ENCODE assay signal across 26 mouse cellular contexts in the genomic region with DNA sequence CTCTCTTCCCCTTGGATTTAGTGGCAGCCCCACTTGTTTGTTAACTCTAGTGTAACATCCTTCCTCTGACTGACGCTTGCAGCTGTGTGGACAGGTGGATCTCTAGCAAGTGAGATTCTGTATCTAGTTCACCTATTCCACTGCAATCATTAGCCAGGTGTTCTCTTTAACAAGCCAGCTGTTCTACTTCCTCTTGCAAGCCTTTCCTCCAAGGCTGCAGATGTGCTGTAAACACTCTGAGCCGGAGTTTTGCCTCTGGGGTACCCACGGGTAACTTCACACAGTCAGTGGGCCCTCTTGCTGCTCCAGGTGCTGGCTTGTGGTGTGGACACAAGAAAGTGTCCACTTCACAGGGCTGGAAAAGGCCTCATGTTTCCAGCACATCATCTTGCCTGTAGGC. TPM values are rescaled to one million over a fixed set of nuclear protein-coding genes. Genes with fewer than 3 reads are reported as not detected.
"Had no signal": no experiment of that assay in that cellular context is flagged by ENCODE, and none has a peak within 500 bp of the region (broad histone marks: within the 10 kb centered on the region; RNA-seq: fewer than 3 reads in every experiment).

No protein-coding gene starts in this region.

- H3K4me3 ChIP-seq: liver, embryonic 13.5 days; liver, embryonic 15.5 days; lung, embryonic 15.5 days; megakaryocyte, embryonic 14.5 days; midbrain, embryonic 13.5 days; midbrain, embryonic 15.5 days; neural tube, embryonic 12.5 days had no signal

- H3K4me1 ChIP-seq: lung, embryonic 15.5 days; midbrain, embryonic 15.5 days; neural tube, embryonic 12.5 days had no signal

- DNase-seq: liver, embryonic 13.5 days; liver, postnatal 0 days; lung, adult 2 months; lung, postnatal 14 days; lung, postnatal 36 days; retina, postnatal 1 day; right cerebral cortex, adult 18-20 months; right cerebral cortex, postnatal 25 days; right cerebral cortex, postnatal 4 days; spleen, adult 18-20 months had no signal

- H3K9ac ChIP-seq: liver, embryonic 13.5 days; liver, embryonic 15.5 days; liver, postnatal 0 days; lung, embryonic 15.5 days; midbrain, embryonic 13.5 days; midbrain, embryonic 15.5 days; neural tube, embryonic 12.5 days had no signal

- H3K36me3 ChIP-seq: liver, embryonic 13.5 days; liver, embryonic 15.5 days; lung, embryonic 15.5 days; midbrain, embryonic 13.5 days; midbrain, embryonic 15.5 days; neural tube, embryonic 12.5 days had no signal

- H3K27me3 ChIP-seq: liver, embryonic 13.5 days; liver, embryonic 15.5 days; lung, embryonic 15.5 days; midbrain, embryonic 13.5 days; midbrain, embryonic 15.5 days; neural tube, embryonic 12.5 days had no signal

- H3K9me3 ChIP-seq: liver, embryonic 13.5 days; liver, embryonic 15.5 days; lung, embryonic 15.5 days; megakaryocyte, embryonic 14.5 days; midbrain, embryonic 13.5 days; midbrain, embryonic 15.5 days; neural tube, embryonic 12.5 days had no signal

- H3K27ac ChIP-seq: liver, embryonic 13.5 days; liver, embryonic 15.5 days; lung, embryonic 15.5 days; macrophage; midbrain, embryonic 13.5 days; midbrain, embryonic 15.5 days; neural tube, embryonic 12.5 days had no signal

RNA-seq across cellular contexts. Expression of a gene that starts 16.0 kb away (rescaled TPM):
- total RNA-seq: megakaryocyte progenitor cell, adult 5-6 weeks had no signal
- polyA plus RNA-seq: macrophage had no signal

RNA-seq across cellular contexts. Expression of a gene that starts 24.9 kb away (rescaled TPM):
- total RNA-seq: midbrain, postnatal 0 days had no signal
- polyA plus RNA-seq: liver, embryonic 13.5 days; liver, postnatal 0 days; midbrain, embryonic 13.5 days; midbrain, postnatal 0 days; small intestine, adult 2 months; stomach, embryonic 14.5 days; stomach, embryonic 16.5 days had no signal

RNA-seq across cellular contexts. Expression of a gene that starts 54.2 kb away (rescaled TPM):
- total RNA-seq: megakaryocyte progenitor cell, adult 5-6 weeks; midbrain, postnatal 0 days; monocyte, adult 5-6 weeks had no signal
- polyA plus RNA-seq: liver, embryonic 13.5 days; liver, embryonic 15.5 days; liver, postnatal 0 days; lung, adult 2 months; lung, embryonic 15.5 days; lung, postnatal 0 days; macrophage; midbrain, embryonic 11.5 days; midbrain, embryonic 13.5 days; midbrain, embryonic 15.5 days; midbrain, postnatal 0 days; neural tube, embryonic 12.5 days; neural tube, embryonic 14.5 days; small intestine, adult 2 months; stomach, embryonic 14.5 days; stomach, embryonic 16.5 days had no signal
